Mouse (Mus musculus) right cerebral cortex, postnatal 4 days (tissue): ENCODE data around the gene Mthfd1.

Source experiments
- DNase-seq: peaks from one replicate; pipeline ENCODE4 v3.0.0-alpha.2; 2022

The Mthfd1 gene

DNA sequence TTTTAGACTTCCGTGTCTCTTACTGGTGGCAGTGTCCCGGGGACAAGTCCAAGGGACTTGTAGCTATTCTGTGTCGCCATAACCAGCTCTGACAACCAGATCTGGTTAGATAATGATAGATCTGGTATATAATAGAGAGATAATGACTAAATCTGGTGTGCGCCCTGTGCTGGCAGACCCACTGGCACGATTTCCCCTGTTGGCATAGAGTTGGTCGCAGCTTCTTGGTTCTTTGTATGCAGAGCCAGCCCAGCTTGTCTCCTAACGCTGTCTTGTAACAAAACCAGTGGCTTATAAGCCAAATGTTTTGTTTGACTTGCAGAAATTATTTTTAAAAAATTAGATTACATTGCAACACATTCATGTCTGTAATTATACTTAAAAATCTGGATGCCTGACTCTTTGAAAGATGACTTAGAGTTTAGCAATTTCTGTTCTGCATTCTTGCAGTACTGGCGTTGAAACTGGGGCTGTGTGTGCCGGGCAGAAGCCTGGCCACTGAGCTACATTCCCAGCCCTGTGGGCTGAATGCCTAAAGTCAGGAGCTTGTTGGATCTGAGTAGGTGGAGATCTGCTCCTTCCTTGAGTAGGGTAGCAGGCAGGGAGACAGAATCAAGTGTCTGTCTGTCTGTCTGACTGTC, 9.3 kb downstream of the Mthfd1 start:
- peak; percentile 50 for DNase-seq

DNA sequence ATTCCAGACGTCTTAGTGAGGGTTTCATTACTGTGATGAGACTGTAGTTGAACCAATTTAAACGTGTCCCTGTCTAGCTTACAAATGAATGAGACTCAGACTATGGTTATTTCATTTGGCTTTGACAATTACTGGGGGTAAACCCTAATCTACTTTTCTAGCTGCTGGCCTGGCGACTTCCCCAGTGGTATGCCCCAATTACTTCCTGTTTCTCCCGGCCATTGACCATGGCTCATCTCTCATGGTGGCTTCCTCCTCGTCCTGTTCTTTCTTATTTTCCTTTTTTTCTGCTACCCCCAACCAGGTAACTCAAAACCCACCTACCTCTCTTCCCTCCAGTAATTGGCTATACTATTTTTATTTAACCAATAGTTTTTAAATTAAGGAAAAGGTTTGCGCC, 9.9 kb downstream of the Mthfd1 start:
- DNase-seq, result no peak

GRCm38 (mm10) chr12:76266875-76267274, 11.8 kb downstream of the Mthfd1 start:
- no peak for DNase-seq

DNA sequence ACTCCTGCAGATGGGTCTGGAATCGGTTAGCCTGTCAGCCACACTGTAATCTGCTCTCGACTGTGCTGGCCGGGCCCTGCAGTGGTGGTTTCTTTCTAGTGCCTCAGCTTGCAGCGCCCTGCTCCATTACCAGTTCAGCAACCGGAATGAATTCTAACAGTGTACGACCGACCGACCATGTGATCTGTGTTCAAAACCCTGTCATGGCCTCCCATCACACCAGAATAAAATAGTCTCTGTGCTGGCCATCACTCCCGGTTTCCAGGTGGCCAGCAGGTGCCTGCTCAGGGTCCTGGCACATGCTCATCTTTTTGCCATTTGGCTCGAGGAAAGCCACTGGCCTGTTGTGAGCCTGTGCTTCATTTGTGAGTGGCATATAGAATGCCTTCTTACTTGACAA, 13.6 kb downstream of the Mthfd1 start:
- no peak for DNase-seq

- DNase-seq, result no peak
Measured at GRCm38 (mm10) chr12:76269196-76269595, 14.1 kb downstream of the Mthfd1 start.

GRCm38 (mm10) chr12:76271516-76271915, 16.4 kb downstream of the Mthfd1 start:
- no peak for DNase-seq

- no peak for DNase-seq
Measured at GRCm38 (mm10) chr12:76272610-76273524, 17.8 kb downstream of the Mthfd1 start.

DNA sequence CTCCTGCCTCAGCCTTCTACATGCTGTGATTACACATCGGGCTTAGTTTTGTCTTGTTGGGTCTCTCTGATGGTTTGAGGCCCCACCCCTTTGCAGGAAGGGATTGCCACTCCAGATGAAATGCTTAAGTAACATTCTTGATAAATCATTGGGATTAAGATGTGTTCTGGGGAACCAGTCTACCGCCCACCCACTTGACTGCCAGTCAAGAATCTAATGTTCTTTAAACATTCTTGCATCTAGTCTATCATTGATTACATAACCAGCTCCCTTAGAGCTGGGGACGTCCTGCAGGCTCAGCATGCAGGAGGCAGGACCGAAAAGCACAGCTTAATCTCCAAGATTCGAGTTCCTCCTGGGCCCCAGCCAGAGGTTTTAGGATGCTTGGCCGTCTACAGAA, 23.1 kb downstream of the Mthfd1 start:
- no peak for DNase-seq

- DNase-seq, result no peak
Measured at GRCm38 (mm10) chr12:76280556-76280955, 25.5 kb downstream of the Mthfd1 start.

DNA sequence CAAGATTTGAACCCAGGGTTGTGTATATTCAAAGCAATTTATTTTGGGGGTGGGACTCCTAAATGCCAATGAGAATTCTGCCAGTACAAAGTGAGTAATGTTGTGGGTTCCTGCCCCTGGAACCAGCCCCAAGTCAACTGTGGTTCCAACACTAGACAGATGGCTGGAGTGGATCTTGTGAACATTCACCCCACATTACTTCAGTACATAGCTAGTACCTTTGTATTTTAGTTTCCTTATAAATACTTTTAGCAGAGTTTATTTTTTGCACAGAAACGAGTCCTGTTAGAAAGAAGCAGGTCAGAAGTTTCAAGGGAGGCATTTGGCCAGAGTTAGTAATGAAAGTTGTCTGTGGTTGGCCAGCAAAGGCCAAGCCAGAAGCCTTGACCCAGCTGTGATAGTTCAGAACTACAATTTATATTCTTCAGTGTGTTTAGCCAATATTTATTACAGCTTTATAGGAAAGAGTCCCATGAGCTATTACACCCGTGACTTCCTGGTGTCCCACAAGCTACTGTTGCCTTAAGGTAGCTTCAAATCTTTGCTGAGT, 26.1 kb downstream of the Mthfd1 start:
- DNase-seq, result no peak

DNA sequence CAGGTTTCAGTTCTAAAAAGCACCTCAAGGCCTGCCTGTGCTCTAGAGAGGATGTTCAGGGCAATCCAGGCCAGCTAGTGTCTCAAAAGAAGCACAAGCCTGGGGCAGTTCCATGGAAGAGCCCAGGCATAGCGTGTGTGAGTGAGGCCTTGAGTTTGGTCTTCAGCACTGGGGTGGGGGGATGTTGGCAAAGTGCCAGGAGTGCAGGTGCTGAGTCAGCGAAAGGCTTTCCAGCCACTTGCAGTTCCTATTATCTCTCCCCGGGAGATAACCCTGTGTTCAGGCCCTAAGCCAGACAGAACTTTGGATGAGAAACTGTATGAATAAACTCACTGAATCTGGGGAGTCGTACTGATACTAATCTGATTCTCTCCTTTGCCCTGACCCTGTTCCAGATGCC, 27.0 kb downstream of the Mthfd1 start:
- no peak for DNase-seq

DNA sequence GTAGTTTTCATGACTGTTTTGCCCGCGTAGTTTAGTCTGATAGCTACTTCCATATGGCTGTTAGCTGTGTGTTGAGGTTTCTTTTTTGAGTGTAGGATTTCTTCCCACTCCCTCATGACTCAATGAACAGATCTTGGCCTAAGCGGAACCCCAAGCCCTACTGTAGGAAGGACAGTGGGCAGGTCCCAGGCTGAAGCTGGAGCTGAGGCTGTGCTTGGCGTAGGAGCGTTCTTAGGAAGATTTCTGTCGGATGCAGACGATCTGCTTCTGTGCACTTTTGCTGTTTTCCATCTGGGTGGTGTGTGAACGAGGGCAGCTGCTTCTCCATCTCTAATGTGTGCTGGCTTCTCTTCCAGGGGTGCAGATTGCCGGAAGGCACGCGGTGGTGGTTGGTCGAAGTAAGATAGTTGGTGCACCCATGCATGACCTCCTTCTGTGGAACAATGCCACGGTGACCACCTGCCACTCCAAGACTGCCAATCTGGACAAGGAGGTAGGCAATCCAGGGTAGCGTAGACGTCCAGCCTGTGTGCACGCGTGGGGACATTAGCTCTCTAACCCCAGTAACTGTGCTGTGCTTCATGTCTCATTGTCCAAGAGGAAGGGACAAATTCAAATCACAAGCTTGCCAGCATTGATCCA, 27.6 kb downstream of the Mthfd1 start:
- DNase-seq, result no peak

GRCm38 (mm10) chr12:76285418-76285817, 30.3 kb downstream of the Mthfd1 start:
- DNase-seq, result no peak

DNA sequence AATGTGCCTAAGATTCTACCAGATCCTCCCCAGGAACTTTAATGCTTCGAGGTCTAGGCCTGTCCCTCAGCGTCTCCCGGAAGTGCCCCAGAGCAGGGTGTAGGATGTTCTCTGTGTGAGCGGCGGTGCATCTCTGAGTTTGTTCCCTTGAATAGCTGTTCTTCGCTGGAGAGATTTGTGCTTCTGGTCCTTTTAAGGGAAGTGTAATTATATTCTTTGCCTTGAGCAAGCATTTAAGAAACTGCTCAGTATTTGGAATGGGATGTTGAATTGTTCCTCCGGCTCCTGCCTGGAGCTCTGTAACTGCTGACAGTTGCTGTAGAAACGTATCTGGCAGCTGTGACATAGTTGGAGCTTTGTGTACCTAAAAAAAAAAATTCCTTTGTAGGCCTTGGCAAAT, 32.9 kb downstream of the Mthfd1 start:
- no peak for DNase-seq

- no peak for DNase-seq
Measured at GRCm38 (mm10) chr12:76288494-76288893, 33.4 kb downstream of the Mthfd1 start.

DNA sequence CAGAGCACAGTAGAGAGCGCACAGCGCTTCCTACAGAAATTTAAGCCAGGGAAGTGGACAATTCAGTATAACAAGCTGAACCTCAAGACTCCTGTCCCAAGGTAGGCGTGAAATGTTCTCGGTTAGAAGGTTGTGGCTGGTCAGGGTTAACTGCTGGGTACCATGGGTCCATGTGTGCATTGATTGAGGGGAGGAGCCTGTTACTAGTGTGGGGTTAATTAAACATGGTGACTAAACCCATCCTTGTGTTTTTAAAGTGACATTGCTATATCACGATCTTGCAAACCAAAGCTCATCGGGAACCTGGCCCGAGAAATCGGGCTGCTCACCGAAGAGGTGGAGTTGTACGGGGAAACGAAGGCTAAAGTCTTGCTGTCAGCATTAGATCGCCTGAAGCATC, 34.3 kb downstream of the Mthfd1 start:
- DNase-seq, result no peak

DNA sequence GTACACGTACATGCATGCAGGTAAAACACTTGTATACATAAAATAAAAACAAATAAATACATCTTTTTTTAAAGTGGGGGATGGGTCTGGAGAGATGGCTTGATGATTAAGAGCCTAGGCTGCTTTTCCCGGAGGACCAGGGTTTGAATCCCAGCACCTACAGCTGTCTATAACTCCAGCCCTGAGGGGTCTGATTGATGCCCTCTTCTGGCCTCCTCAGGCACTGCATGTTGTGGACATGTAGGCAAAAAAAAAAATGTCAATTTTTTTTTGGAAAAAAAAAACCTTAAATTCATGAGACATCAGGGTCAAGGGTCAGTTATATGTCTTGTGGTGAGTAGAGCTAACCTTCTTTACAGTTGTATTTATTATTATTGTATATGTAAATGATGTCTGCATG, 35.2 kb downstream of the Mthfd1 start:
- no peak for DNase-seq

- peak; percentile 72 for DNase-seq
Measured at GRCm38 (mm10) chr12:76293192-76293591, 38.1 kb downstream of the Mthfd1 start.

- DNase-seq, result no peak
Measured at GRCm38 (mm10) chr12:76297830-76298229, 42.7 kb downstream of the Mthfd1 start.

DNA sequence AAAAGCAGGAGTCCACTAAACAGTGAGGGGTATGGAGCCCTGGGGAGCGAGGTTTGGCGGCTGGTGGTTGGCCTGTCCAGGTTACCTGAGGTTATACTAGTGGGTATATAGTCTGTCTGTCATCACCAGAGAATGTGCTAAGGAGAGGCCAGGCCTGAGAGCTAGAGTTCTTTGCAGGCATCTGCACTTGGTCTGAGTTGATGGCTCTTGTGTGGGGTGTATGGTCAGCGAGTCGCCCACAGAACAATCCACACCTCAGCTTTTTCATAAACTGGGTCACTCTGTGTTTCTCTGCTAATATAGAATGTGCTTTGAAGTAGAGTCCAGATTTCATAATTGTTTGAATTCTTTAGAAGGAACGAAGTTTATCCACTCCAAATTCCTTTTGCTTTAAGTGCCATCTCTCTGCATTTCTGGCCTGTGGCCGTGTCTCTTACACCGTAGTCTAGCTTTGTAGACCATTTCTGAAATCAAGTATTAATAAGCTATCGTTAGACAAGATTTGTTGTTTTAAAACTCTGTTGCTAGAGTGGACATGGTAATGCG, 44.3 kb downstream of the Mthfd1 start:
- DNase-seq, result no peak

- DNase-seq, result no peak
Measured at GRCm38 (mm10) chr12:76300367-76300766, 45.3 kb downstream of the Mthfd1 start.

GRCm38 (mm10) chr12:76303474-76303873, 48.4 kb downstream of the Mthfd1 start:
- no peak for DNase-seq

DNA sequence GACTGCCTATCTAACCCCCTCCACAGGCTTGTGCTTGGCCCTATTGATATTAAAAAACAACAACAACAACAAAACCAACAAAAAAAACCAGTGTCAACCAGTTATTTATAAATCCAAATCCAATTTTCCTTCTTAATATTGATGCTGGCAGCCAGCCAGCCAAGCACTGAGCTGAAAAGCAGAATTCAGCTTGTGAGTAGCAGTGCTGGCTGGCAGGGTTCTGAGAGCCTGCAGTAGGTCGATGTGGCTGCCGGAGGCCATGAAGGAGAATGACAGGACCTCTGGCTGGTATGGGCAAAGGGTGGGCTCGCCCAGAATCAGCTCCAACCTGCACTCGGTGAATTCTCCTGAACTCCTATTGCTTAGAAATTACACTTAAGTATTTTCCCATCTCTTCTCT, 49.1 kb downstream of the Mthfd1 start:
- peak; percentile 44 for DNase-seq
